Comparison of ENCODE assay signal across 10 mouse cellular contexts in the genomic region with DNA sequence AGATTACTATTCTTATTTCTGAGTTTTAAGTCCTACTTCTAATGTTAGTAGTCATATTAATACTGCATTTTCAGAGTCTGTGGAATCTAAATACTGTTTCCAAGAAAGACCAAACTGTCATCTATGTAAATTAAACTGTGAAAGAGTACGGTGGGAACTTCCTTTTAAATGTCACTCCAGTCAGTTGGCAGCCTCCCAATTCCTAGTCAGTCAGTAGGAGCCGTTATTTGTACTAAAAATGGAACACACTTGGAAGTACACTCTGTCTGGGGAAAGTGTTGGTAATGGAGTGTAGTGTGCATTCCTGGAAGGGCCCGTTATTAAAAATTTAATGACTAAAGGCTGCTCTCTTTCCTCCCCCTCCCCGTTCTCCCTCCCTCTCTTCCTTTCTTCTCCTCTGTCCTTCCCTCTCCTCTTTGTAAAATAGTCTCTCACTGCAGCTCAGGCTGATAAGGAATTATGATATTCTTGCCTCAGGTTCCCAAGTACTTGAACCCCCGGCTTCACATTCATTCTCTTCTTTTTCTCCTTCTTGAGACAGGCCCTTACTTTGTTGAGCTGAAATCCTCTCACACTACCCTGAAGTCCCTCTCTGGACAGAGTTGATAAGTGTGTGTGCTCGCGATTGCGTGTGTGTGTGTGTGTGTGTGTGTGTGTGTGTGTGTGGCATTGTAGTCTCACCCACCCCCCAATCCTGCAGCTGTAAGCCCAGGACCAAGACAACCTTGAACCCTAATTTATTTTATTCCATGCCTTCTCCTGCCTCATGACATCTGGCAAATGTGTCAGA. TPM values are rescaled to one million over a fixed set of nuclear protein-coding genes. Genes with fewer than 3 reads are reported as not detected.
A peak's percentile ranks its signal among the peaks of the same experiment; 100 is the strongest.
DNase-seq lines count a peak whose midpoint lies in the region; ATAC-seq lines count a peak whose summit lies in the region.
"Had no signal": no experiment of that assay in that cellular context is flagged by ENCODE, and none has a peak within 500 bp of the region (broad histone marks: within the 10 kb centered on the region; RNA-seq: fewer than 3 reads in every experiment).

No protein-coding gene starts in this region.

- intact Hi-C loops in left cerebral cortex, postnatal 36 days (cut with DNase I) = no loop called here

- H3K9me3 ChIP-seq in limb, embryonic 12.5 days = no peaks in the 10 kb centered on the region
- no peaks in the 10 kb centered on the region for H3K9me3 ChIP-seq in limb, embryonic 10.5 days (replicated peaks)
- H3K9me3 ChIP-seq in hindbrain, embryonic 10.5 days = no peaks in the 10 kb centered on the region

- no peaks in the 10 kb centered on the region for H3K4me1 ChIP-seq in limb, embryonic 12.5 days (replicated peaks)
- no peaks in the 10 kb centered on the region for H3K4me1 ChIP-seq in limb, embryonic 10.5 days
- H3K4me1 ChIP-seq in hindbrain, embryonic 10.5 days (replicated peaks) = peaks cover 11% of the 10 kb centered on the region; the same call in 1 of the 2 replicates

- ATAC-seq in limb, embryonic 12.5 days (ENCODE audit: insufficient number of reproducible peaks, insufficient read depth, low FRiP score, low TSS enrichment, low read depth) = no peak
- ATAC-seq in granulocyte monocyte progenitor cell, adult 5-6 weeks (replicated peaks; ENCODE audit: poor library complexity, severe bottlenecking) = 0 out of 2 replicates have a peak, but pooled peaks have one; percentile 32
- ATAC-seq: midbrain, embryonic 16.5 days had no signal

- WGBS in limb, embryonic 12.5 days = 68% methylated on average over 8 of the region's 8 CpGs
- 80% methylated on average over 8 of the region's 8 CpGs for WGBS in limb, embryonic 10.5 days
- 79% methylated on average over 8 of the region's 8 CpGs for WGBS in hindbrain, embryonic 10.5 days

- H3K27ac ChIP-seq in limb, embryonic 12.5 days = 0 out of 2 replicates have a peak overlapping the region, but pooled peaks have one; percentile 17
- no peak overlapping the region for H3K27ac ChIP-seq in limb, embryonic 10.5 days
- H3K27ac ChIP-seq in hindbrain, embryonic 10.5 days = no peak overlapping the region

- H3K4me2 ChIP-seq in limb, embryonic 12.5 days = no peak overlapping the region

- no peaks in the 10 kb centered on the region for H3K36me3 ChIP-seq in limb, embryonic 12.5 days
- no peaks in the 10 kb centered on the region for H3K36me3 ChIP-seq in limb, embryonic 10.5 days
- H3K36me3 ChIP-seq in hindbrain, embryonic 10.5 days = no peaks in the 10 kb centered on the region

- no peak overlapping the region for H3K9ac ChIP-seq in limb, embryonic 12.5 days (replicated peaks)

- H3K4me3 ChIP-seq in limb, embryonic 12.5 days (replicated peaks) = no peak overlapping the region
- H3K4me3 ChIP-seq in limb, embryonic 10.5 days = no peak overlapping the region
- H3K4me3 ChIP-seq in hindbrain, embryonic 10.5 days = no peak overlapping the region

- no peak for DNase-seq in limb, embryonic 10.5 days (ENCODE audit: low spot score)
- DNase-seq in kidney, postnatal 14 days = peak; percentile 53
- DNase-seq in right cerebral cortex, postnatal 14 days = peak; percentile 41
- no peak for DNase-seq in embryo, embryonic 10 days (ENCODE audit: low spot score)
- no peak for DNase-seq in left cerebral cortex, postnatal 36 days (ENCODE audit: low spot score in 2 of 2)
- no peak for DNase-seq in hindbrain, embryonic 10.5 days (ENCODE audit: low spot score)

- no peaks in the 10 kb centered on the region for H3K27me3 ChIP-seq in limb, embryonic 12.5 days
- no peaks in the 10 kb centered on the region for H3K27me3 ChIP-seq in limb, embryonic 10.5 days (ENCODE audit: low read depth, poor library complexity, severe bottlenecking)
- no peaks in the 10 kb centered on the region for H3K27me3 ChIP-seq in hindbrain, embryonic 10.5 days (ENCODE audit: insufficient read depth, poor library complexity, severe bottlenecking)

RNA-seq across cellular contexts. Expression of gene Anp32e, which starts 28.5 kb away (rescaled TPM):
- 304 and 327 TPM in 2 replicates for polyA plus RNA-seq in limb, embryonic 12.5 days (2016; fragmentation: Nextera tagmentation; extraction: Ambion mirVana)
- 344 and 367 TPM in 2 replicates for polyA plus RNA-seq in limb, embryonic 10.5 days (2016; fragmentation: Nextera tagmentation; extraction: Ambion mirVana)
- 159 and 191 TPM in 2 replicates for total RNA-seq in granulocyte monocyte progenitor cell, adult 5-6 weeks (2014; fragmentation: Nextera tagmentation)
- total RNA-seq in granulocyte monocyte progenitor cell, adult 5-6 weeks (2017) = 445 and 523 TPM in 2 replicates
- total RNA-seq in left cerebral cortex, postnatal 36 days (2021) = 10 to 100 TPM; 87.9 to 91.2 TPM
- polyA plus RNA-seq in hindbrain, embryonic 10.5 days (2016; fragmentation: Nextera tagmentation; extraction: Ambion mirVana) = 266 and 352 TPM in 2 replicates

RNA-seq across cellular contexts. Expression of gene Plekho1, which starts 38.2 kb away (rescaled TPM):
- 79.8 and 91.8 TPM in 2 replicates for polyA plus RNA-seq in limb, embryonic 12.5 days (2016; fragmentation: Nextera tagmentation; extraction: Ambion mirVana)
- polyA plus RNA-seq in limb, embryonic 10.5 days (2016; fragmentation: Nextera tagmentation; extraction: Ambion mirVana) = 77.7 and 81.9 TPM in 2 replicates
- 45.7 and 59.7 TPM in 2 replicates for total RNA-seq in granulocyte monocyte progenitor cell, adult 5-6 weeks (2014; fragmentation: Nextera tagmentation)
- 30.2 and 31.3 TPM in 2 replicates for total RNA-seq in granulocyte monocyte progenitor cell, adult 5-6 weeks (2017)
- total RNA-seq in left cerebral cortex, postnatal 36 days (2021) = 10 to 100 TPM; 80.1 to 93.9 TPM
- 75.0 and 83.5 TPM in 2 replicates for polyA plus RNA-seq in hindbrain, embryonic 10.5 days (2016; fragmentation: Nextera tagmentation; extraction: Ambion mirVana)

RNA-seq across cellular contexts. Expression of gene Car14, which starts 53.1 kb away (rescaled TPM):
- polyA plus RNA-seq in limb, embryonic 12.5 days (2016; fragmentation: Nextera tagmentation; extraction: Ambion mirVana) = 74.2 and 78.4 TPM in 2 replicates
- polyA plus RNA-seq in limb, embryonic 10.5 days (2016; fragmentation: Nextera tagmentation; extraction: Ambion mirVana) = 161 and 187 TPM in 2 replicates
- total RNA-seq in granulocyte monocyte progenitor cell, adult 5-6 weeks (2014; fragmentation: Nextera tagmentation) = not detected in 2 replicates
- total RNA-seq in granulocyte monocyte progenitor cell, adult 5-6 weeks (2017) = not detected in 2 replicates
- total RNA-seq in left cerebral cortex, postnatal 36 days (2021) = 10 to 100 TPM in 1 of 2 experiments, 1 to 10 TPM in 1; 8.8 to 10.6 TPM
- 50.1 and 69.4 TPM in 2 replicates for polyA plus RNA-seq in hindbrain, embryonic 10.5 days (2016; fragmentation: Nextera tagmentation; extraction: Ambion mirVana)
- total RNA-seq: hematopoietic stem cell, adult 5-6 weeks had no signal

Comparison
In these comparisons a context has a peak if more than half of its experiments do, and no peak if none do; other contexts are left out.
1. DNase-seq: peak in kidney, postnatal 14 days (single experiment) and right cerebral cortex, postnatal 14 days (single experiment); none in limb, embryonic 10.5 days (single experiment), embryo, embryonic 10 days (single experiment), left cerebral cortex, postnatal 36 days (0 of 2) and hindbrain, embryonic 10.5 days (single experiment).